Mouse (Mus musculus) thymus, adult 2 months (tissue): Measurements from ENCODE around the gene Frmpd4.

Source experiments
- CTCF ChIP-seq: fragments of 200-500 bp; IDR thresholded peaks from 2 replicates; pipeline ENCODE4 v1.5.1; 2012; ENCODE audit warnings: mild to moderate bottlenecking, control low read depth, low read length, moderate library complexity, borderline replicate concordance; ENCODE audit not compliant: control insufficient read depth, poor library complexity, insufficient read depth; ENCODE audit errors: extremely low read depth
- POLR2A ChIP-seq: fragments of 200-500 bp; IDR thresholded peaks from 2 replicates; pipeline ENCODE4 v1.6.1; 2012; ENCODE audit warnings: mild to moderate bottlenecking, low read length, control low read depth, moderate library complexity; ENCODE audit not compliant: control insufficient read depth, poor library complexity, insufficient read depth; ENCODE audit errors: extremely low read depth

GRCm38 (mm10) chrX:167901046-167901445, 676.0 kb downstream of the Frmpd4 start:
- TF ChIP-seq POLR2A = no peak
- TF ChIP-seq CTCF = no peak
